Mouse (Mus musculus) CH12.LX (cell line): ENCODE data around the gene Rrp15. TPM values are rescaled to one million over a fixed set of nuclear protein-coding genes. Genes with fewer than 3 reads are reported as not detected.

Source experiments
- DNase-seq: peaks from one replicate; pipeline ENCODE4 v3.0.0-alpha.2; 2013; ENCODE audit errors: extremely low read depth
- H3K27ac ChIP-seq: 2 replicates; pipeline ENCODE4 v1.5.1; 2012; ENCODE audit warnings: low read depth, mild to moderate bottlenecking, control low read depth, moderate library complexity; ENCODE audit not compliant: insufficient read depth
- H3K27me3 ChIP-seq: replicated peaks from 2 replicates; pipeline ENCODE3; 2012; ENCODE audit warnings: inconsistent platforms
- H3K36me3 ChIP-seq, 2 experiments: replicated peaks in 1 of 2; 2 replicates each; pipeline versions ENCODE3 to v1.6.1; 2012; ENCODE audit warnings: inconsistent platforms in 1 of 2, low read length in 1 of 2, mild to moderate bottlenecking in 1 of 2, mixed read lengths in 1 of 2, moderate library complexity in 1 of 2; ENCODE audit not compliant: control insufficient read depth in 1 of 2, insufficient read depth in 1 of 2
- H3K4me1 ChIP-seq, 2 experiments: 2 replicates each; pipeline ENCODE4 v1.6.1; 2012; ENCODE audit warnings: inconsistent platforms in 1 of 2, moderate library complexity in 1 of 2; ENCODE audit not compliant: insufficient read depth in 2 of 2, control insufficient read depth in 1 of 2
- H3K4me2 ChIP-seq: 2 replicates; pipeline ENCODE4 v1.6.1; 2012; ENCODE audit warnings: low read depth, mild to moderate bottlenecking, control low read depth; ENCODE audit not compliant: poor library complexity, insufficient read depth, severe bottlenecking
- H3K4me3 ChIP-seq, 3 experiments: fragments of 150-350 bp in 1 of 3; sonication (generic) in 1 of 3; replicated peaks in 1 of 3; 2 replicates each; pipeline versions ENCODE3 to v1.5.1; 2011 to 2012; ENCODE audit warnings: low read depth in 2 of 3, low read length in 2 of 3, mild to moderate bottlenecking in 2 of 3, moderate library complexity in 2 of 3, control low read depth in 1 of 3, improper control_type of control experiment in 1 of 3, inconsistent platforms in 1 of 3, mixed read lengths in 1 of 3; ENCODE audit not compliant: poor library complexity in 1 of 3
- H3K79me2 ChIP-seq: replicated peaks from 2 replicates; pipeline ENCODE4 v1.6.1; 2012; ENCODE audit warnings: mild to moderate bottlenecking, moderate library complexity; ENCODE audit not compliant: control insufficient read depth, poor library complexity, insufficient read depth, severe bottlenecking; ENCODE audit errors: extremely low read depth
- H3K9ac ChIP-seq: 2 replicates; pipeline ENCODE4 v1.6.1; 2012; ENCODE audit warnings: low read depth, mild to moderate bottlenecking, control low read depth, moderate library complexity; ENCODE audit not compliant: insufficient read depth
- H3K9me3 ChIP-seq: replicated peaks from 2 replicates; pipeline ENCODE3; 2012; ENCODE audit warnings: low read length, inconsistent platforms, mixed read lengths
- BHLHE40 ChIP-seq: IDR thresholded peaks from 2 replicates; pipeline ENCODE4 v1.6.1; 2011; ENCODE audit warnings: mild to moderate bottlenecking, low read depth, low read length, improper control_type of control experiment
- CTCF ChIP-seq, 2 experiments: IDR thresholded peaks in 1 of 2; conservative IDR thresholded peaks in 1 of 2; 2 replicates each; pipeline ENCODE4 v1.5.1; 2011 to 2012; ENCODE audit warnings: low read depth in 2 of 2, low read length in 2 of 2, improper control_type of control experiment in 1 of 2, inconsistent platforms in 1 of 2, mild to moderate bottlenecking in 1 of 2, moderate library complexity in 1 of 2
- ETS1 ChIP-seq: conservative IDR thresholded peaks from 2 replicates; pipeline ENCODE4 v1.6.1; 2012; ENCODE audit warnings: low read depth, mild to moderate bottlenecking, inconsistent platforms, low read length, improper control_type of control experiment, moderate library complexity
- IRF4 ChIP-seq: IDR thresholded peaks from 2 replicates; pipeline ENCODE4 v1.6.1; 2014; ENCODE audit warnings: low read depth, mild to moderate bottlenecking, inconsistent platforms, low read length, improper control_type of control experiment
- JUN ChIP-seq: IDR thresholded peaks from 2 replicates; pipeline ENCODE4 v1.6.1; 2011; ENCODE audit warnings: low read depth, mild to moderate bottlenecking, low read length, improper control_type of control experiment, moderate library complexity; ENCODE audit not compliant: insufficient read depth
- KAT2A ChIP-seq: IDR thresholded peaks from 2 replicates; pipeline ENCODE4 v1.6.1; 2012; ENCODE audit warnings: low read length, improper control_type of control experiment, inconsistent platforms; ENCODE audit not compliant: insufficient replicate concordance
- MAFK ChIP-seq: IDR thresholded peaks from 2 replicates; pipeline ENCODE4 v1.6.1; 2011; ENCODE audit warnings: low read length, improper control_type of control experiment; ENCODE audit not compliant: insufficient replicate concordance
- MEF2A ChIP-seq: IDR thresholded peaks from 2 replicates; pipeline ENCODE4 v1.6.1; 2014; ENCODE audit warnings: low read depth, mild to moderate bottlenecking, inconsistent platforms, low read length, improper control_type of control experiment, borderline replicate concordance
- MXI1 ChIP-seq: IDR thresholded peaks from 2 replicates; pipeline ENCODE4 v1.6.1; 2011; ENCODE audit warnings: mild to moderate bottlenecking, low read depth, low read length, improper control_type of control experiment
- NELFE ChIP-seq: IDR thresholded peaks from 2 replicates; pipeline ENCODE4 v1.6.1; 2011; ENCODE audit warnings: low read depth, low read length, improper control_type of control experiment
- NRF1 ChIP-seq: IDR thresholded peaks from 2 replicates; pipeline ENCODE4 v1.6.1; 2014; ENCODE audit warnings: low read depth, mild to moderate bottlenecking, inconsistent platforms, low read length, improper control_type of control experiment, moderate library complexity
- POLR2A ChIP-seq: IDR thresholded peaks from 2 replicates; pipeline ENCODE4 v1.6.1; 2011; ENCODE audit warnings: low read depth, mild to moderate bottlenecking, improper control_type of control experiment, low read length
- POLR2AphosphoS2 ChIP-seq: IDR thresholded peaks from 2 replicates; pipeline ENCODE4 v1.6.1; 2011; ENCODE audit warnings: low read depth, low read length, improper control_type of control experiment
- SMC3 ChIP-seq: IDR thresholded peaks from 2 replicates; pipeline ENCODE4 v1.6.1; 2011; ENCODE audit warnings: low read depth, low read length, improper control_type of control experiment
- TBP ChIP-seq: conservative IDR thresholded peaks from 2 replicates; pipeline ENCODE4 v1.6.1; 2011; ENCODE audit warnings: low read depth, low read length, improper control_type of control experiment
- TCF12 ChIP-seq: IDR thresholded peaks from 2 replicates; pipeline ENCODE4 v1.6.1; 2014; ENCODE audit warnings: low read depth, mild to moderate bottlenecking, inconsistent platforms, low read length, improper control_type of control experiment
- UBTF ChIP-seq: IDR thresholded peaks from 2 replicates; pipeline ENCODE4 v1.6.1; 2012; ENCODE audit warnings: low read depth, mild to moderate bottlenecking, inconsistent platforms, low read length, improper control_type of control experiment, moderate library complexity
- ZNF384 ChIP-seq: IDR thresholded peaks from 2 replicates; pipeline ENCODE4 v1.6.1; 2012; ENCODE audit warnings: low read depth, low read length, improper control_type of control experiment, inconsistent platforms
- dilution Hi-C: fragments of 300-500 bp; cut with MboI; formaldehyde crosslinking; loops from 2 replicates; pipeline ENCODE4 v1.14.3; 2020; ENCODE audit warnings: low sequenced_read_pairs; ENCODE audit not compliant: extremely low pct_unique_long_range_greater_than_20kb, extremely low pct_ligation_motif_present
- in situ Hi-C: fragments of 300-500 bp; cut with MboI; formaldehyde crosslinking; loops from 3 replicates; pipeline ENCODE4 v1.14.3; 2019; ENCODE audit warnings: low sequenced_read_pairs, low pct_ligation_motif_present, low pct_unique_long_range_greater_than_20kb, mixed read lengths
- polyA plus RNA-seq: library from polyadenylated mRNA; unstranded; fragments of >175 nt; gene quantifications from 2 replicates; pipeline ENCODE4 v1.2.1, GENCODE M21; 2012; ENCODE audit warnings: low read depth; ENCODE audit not compliant: insufficient read length
- total RNA-seq, 2 experiments: library from RNA; depleted of rRNA; stranded (reverse); fragments of 300-350 nt in 1 of 2; fragments of >200 nt in 1 of 2; gene quantifications; 2 replicates each; pipeline ENCODE4 v1.2.3; 2012 to 2014

Rrp15 gene
- total and polyA plus RNA-seq, 3 experiments, result 83.8 to 176 (median 172) TPM

DNA sequence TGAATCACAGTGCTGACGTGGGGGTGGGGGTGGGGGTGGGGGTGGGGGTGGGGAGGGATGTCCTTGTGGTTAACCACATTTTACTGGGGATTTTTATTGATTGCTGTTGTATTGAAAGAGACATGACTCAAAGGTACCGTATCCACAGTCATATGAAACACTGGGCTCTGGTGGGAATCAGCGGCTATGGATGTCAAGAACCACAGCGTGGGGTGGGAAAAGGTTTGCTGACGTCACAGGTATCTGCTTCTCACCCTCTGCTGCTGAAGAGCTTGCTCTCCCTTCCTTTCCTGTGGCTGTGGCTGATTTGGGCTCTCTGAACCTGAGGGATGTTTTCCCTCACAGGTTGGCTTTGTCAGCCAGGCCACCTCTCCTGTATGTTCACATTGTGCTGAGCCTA is 73.0 kb downstream of the Rrp15 start:
- Histone ChIP-seq H3K9ac (no peak overlapping the region), H3K79me2 (no peaks in the 10 kb centered on the region), H3K4me2 (no peak overlapping the region), H3K4me3 (no peak overlapping the region), H3K4me1 (no peaks in the 10 kb centered on the region), H3K27me3 (no peaks in the 10 kb centered on the region), H3K27ac (no peak overlapping the region), H3K9me3 (no peaks in the 10 kb centered on the region), H3K36me3 (no peaks in the 10 kb centered on the region)
- no peak for TF ChIP-seq TBP
- no peak for TF ChIP-seq JUN
- TF ChIP-seq ZNF384, result no peak
- no peak for TF ChIP-seq MEF2A
- no peak for TF ChIP-seq CTCF (conservative IDR thresholded peaks at IDR 0.05 in 1 of 2, IDR thresholded peaks at IDR 0.05 in 1 of 2; ENCODE audit: low read depth in 2 of 2, low read length in 2 of 2)
- TF ChIP-seq NRF1, result no peak
- no peak for TF ChIP-seq SMC3
- no peak for TF ChIP-seq IRF4
- TF ChIP-seq BHLHE40, result no peak
- TF ChIP-seq KAT2A, result no peak
- TF ChIP-seq MXI1, result no peak
- no peak for TF ChIP-seq POLR2A
- no peak for TF ChIP-seq MAFK
- no peak for TF ChIP-seq ETS1
- dilution Hi-C loops (no loop called here), in situ Hi-C loops (no loop called here)
- DNase-seq, result no peak

DNA sequence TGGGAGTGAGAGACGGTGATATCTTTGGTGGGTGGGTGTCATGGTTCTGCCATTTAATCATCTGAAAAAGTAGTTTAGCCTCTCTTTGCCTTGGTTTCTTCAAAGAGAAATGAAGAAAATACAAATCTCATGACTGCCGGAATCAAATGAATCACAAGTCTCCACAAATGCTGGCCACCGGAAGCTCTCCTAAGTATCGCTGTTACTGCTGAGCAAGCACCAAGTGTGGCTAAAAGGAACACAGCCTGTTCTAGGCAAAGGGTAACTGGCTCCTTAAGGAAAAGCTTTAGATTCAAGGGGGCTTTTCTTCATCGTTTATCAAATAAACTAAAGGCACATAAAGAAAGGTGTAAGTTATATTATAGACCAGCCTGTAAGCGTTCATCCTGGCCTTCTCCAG is 73.9 kb downstream of the Rrp15 start:
- H3K9me3 ChIP-seq, result no peaks in the 10 kb centered on the region
- H3K4me1 ChIP-seq, result no peaks in the 10 kb centered on the region
- TF ChIP-seq UBTF, result no peak
- TF ChIP-seq POLR2AphosphoS2, result no peak
- no peak for TF ChIP-seq TCF12
- TF ChIP-seq NELFE, result no peak
- H3K27ac ChIP-seq, result no peak overlapping the region
- H3K4me2 ChIP-seq, result no peak overlapping the region
- H3K36me3 ChIP-seq, result no peaks in the 10 kb centered on the region
- no peak overlapping the region for H3K4me3 ChIP-seq
- in situ Hi-C loops, result no loop called here
- no peaks in the 10 kb centered on the region for H3K79me2 ChIP-seq
- dilution Hi-C loops, result no loop called here
- DNase-seq, result no peak
- no peak overlapping the region for H3K9ac ChIP-seq
- H3K27me3 ChIP-seq, result no peaks in the 10 kb centered on the region
